Mouse (Mus musculus) ovary, postnatal 14 days (tissue): ENCODE data around the gene Taar5.

Experiments used
- DNase-seq: peaks from one replicate; pipeline ENCODE4 v3.0.0; 2022; ENCODE audit warnings: low spot score

Taar5 gene

GRCm38 (mm10) chr10:24008143-24008542 is 37.6 kb downstream of the Taar5 start:
- DNase-seq = no peak
